Mouse (Mus musculus) A20 (cell line): ENCODE measurements around the gene Asb18.

Source experiments
- DNase-seq: peaks from one replicate; pipeline ENCODE4 v3.0.0-alpha.2; 2011; ENCODE audit warnings: low read depth, low spot score

Gene Asb18

GRCm38 (mm10) chr1:89901381-89901780, 113.1 kb downstream of the Asb18 start:
- no peak for DNase-seq
